Mouse (Mus musculus): ENCODE results near the gene S100a4. TPM values are rescaled to one million over a fixed set of nuclear protein-coding genes. Genes with fewer than 3 reads are reported as not detected.
A peak's percentile ranks its signal among the peaks of the same experiment; 100 is the strongest.

Gene S100a4
- polyA plus RNA-seq, 1 experiment from 2014 or later, result 1.4 TPM

GRCm38 (mm10) chr3:90600458-90601195 lies 2.9 kb upstream of the S100a4 start:
- Histone ChIP-seq H3K4me1 (peaks cover 4% of the 10 kb centered on the region; the same call in 1 of the 2 replicates), H3K27me3 (no peaks in the 10 kb centered on the region), H3K9ac (replicated peaks) (no peak overlapping the region), H3K9me3 (no peaks in the 10 kb centered on the region), H3K4me2 (replicated peaks) (no peak overlapping the region), H3K36me3 (no peaks in the 10 kb centered on the region), H3K4me3 (no peak overlapping the region), H3K27ac (replicated peaks) (no peak overlapping the region)
- no peak for ATAC-seq (ENCODE audit: low FRiP score, low read depth)
- WGBS, result 77% methylated on average over 8 of the region's 8 CpGs

- no peaks in the 10 kb centered on the region for H3K9me3 ChIP-seq
- 87% methylated on average over 11 of the region's 11 CpGs for WGBS
- no peaks in the 10 kb centered on the region for H3K36me3 ChIP-seq
- ATAC-seq (ENCODE audit: low FRiP score, low read depth), result no peak
- H3K4me2 ChIP-seq (replicated peaks), result no peak within 1 kb of the TSS
- no peak within 1 kb of the TSS for H3K4me3 ChIP-seq
- no peak within 1 kb of the TSS for H3K27ac ChIP-seq (replicated peaks)
- H3K9ac ChIP-seq (replicated peaks), result no peak within 1 kb of the TSS
- no peaks in the 10 kb centered on the region for H3K27me3 ChIP-seq
- peaks cover 4% of the 10 kb centered on the region; the same call in 1 of the 2 replicates for H3K4me1 ChIP-seq
Observed at GRCm38 (mm10) chr3:90601486-90602110, 2.0 kb upstream of the S100a4 start, which contains the start of gene Gm42674. Gm42674 (plus strand) TSS chr3:90601904.

- peaks cover 4% of the 10 kb centered on the region; the same call in 1 of the 2 replicates for H3K4me1 ChIP-seq
- H3K4me2 ChIP-seq (replicated peaks), result no peak overlapping the region
- H3K4me3 ChIP-seq, result no peak overlapping the region
- no peak overlapping the region for H3K27ac ChIP-seq (replicated peaks)
- no peaks in the 10 kb centered on the region for H3K27me3 ChIP-seq
- peak; percentile 27; the same call in 1 of the 2 replicates for ATAC-seq (ENCODE audit: low FRiP score, low read depth)
- H3K9ac ChIP-seq (replicated peaks), result no peak overlapping the region
- no peaks in the 10 kb centered on the region for H3K36me3 ChIP-seq
- WGBS, result 64% methylated on average over 4 of the region's 4 CpGs
- no peaks in the 10 kb centered on the region for H3K9me3 ChIP-seq
Observed at GRCm38 (mm10) chr3:90604416-90604815, 845 bp downstream of the S100a4 start.

GRCm38 (mm10) chr3:90605049-90605448 lies 1.5 kb downstream of the S100a4 start:
- WGBS, result 88% methylated on average over 3 of the region's 3 CpGs
- Histone ChIP-seq H3K9me3 (no peaks in the 10 kb centered on the region), H3K4me1 (peaks cover 4% of the 10 kb centered on the region; the same call in 1 of the 2 replicates), H3K36me3 (no peaks in the 10 kb centered on the region), H3K27ac (replicated peaks) (no peak overlapping the region), H3K9ac (replicated peaks) (no peak overlapping the region), H3K4me3 (no peak overlapping the region), H3K27me3 (no peaks in the 10 kb centered on the region), H3K4me2 (replicated peaks) (no peak overlapping the region)
- no peak for ATAC-seq (ENCODE audit: low FRiP score, low read depth)

GRCm38 (mm10) chr3:90605736-90606135 lies 2.2 kb downstream of the S100a4 start:
- ATAC-seq (ENCODE audit: low FRiP score, low read depth), result no peak
- H3K27ac ChIP-seq (replicated peaks), result no peak overlapping the region
- WGBS, result 86% methylated on average over 2 of the region's 2 CpGs

GRCm38 (mm10) chr3:90606185-90606584 lies 2.6 kb downstream of the S100a4 start:
- no peak overlapping the region for H3K4me2 ChIP-seq (replicated peaks)
- no peak overlapping the region for H3K9ac ChIP-seq (replicated peaks)
- no peak for ATAC-seq (ENCODE audit: low FRiP score, low read depth)
- no peaks in the 10 kb centered on the region for H3K27me3 ChIP-seq
- peaks cover 4% of the 10 kb centered on the region; the same call in 1 of the 2 replicates for H3K4me1 ChIP-seq
- WGBS, result 84% methylated on average over 6 of the region's 6 CpGs
- H3K9me3 ChIP-seq, result no peaks in the 10 kb centered on the region
- no peak overlapping the region for H3K27ac ChIP-seq (replicated peaks)
- no peaks in the 10 kb centered on the region for H3K36me3 ChIP-seq
- no peak overlapping the region for H3K4me3 ChIP-seq

More at GRCm38 (mm10) chr3:90605736-90606135, 2.2 kb downstream of the S100a4 start:
- Histone ChIP-seq H3K9me3 (no peaks in the 10 kb centered on the region), H3K36me3 (no peaks in the 10 kb centered on the region), H3K9ac (replicated peaks) (no peak overlapping the region), H3K4me1 (peaks cover 4% of the 10 kb centered on the region; the same call in 1 of the 2 replicates), H3K4me3 (no peak overlapping the region), H3K4me2 (replicated peaks) (no peak overlapping the region), H3K27me3 (no peaks in the 10 kb centered on the region)

GRCm38 (mm10) chr3:90607361-90607760 lies 3.8 kb downstream of the S100a4 start:
- WGBS, result 81% methylated on average over 3 of the region's 3 CpGs
- H3K4me1 ChIP-seq, result peaks cover 4% of the 10 kb centered on the region; the same call in 1 of the 2 replicates
- no peaks in the 10 kb centered on the region for H3K9me3 ChIP-seq
- no peak overlapping the region for H3K27ac ChIP-seq (replicated peaks)
- ATAC-seq (ENCODE audit: low FRiP score, low read depth), result no peak
- no peak overlapping the region for H3K9ac ChIP-seq (replicated peaks)
- no peak overlapping the region for H3K4me2 ChIP-seq (replicated peaks)
- no peak overlapping the region for H3K4me3 ChIP-seq
- H3K27me3 ChIP-seq, result no peaks in the 10 kb centered on the region
- no peaks in the 10 kb centered on the region for H3K36me3 ChIP-seq

- Histone ChIP-seq H3K9ac (replicated peaks) (no peak within 1 kb of the TSS), H3K27ac (replicated peaks) (no peak within 1 kb of the TSS), H3K4me2 (replicated peaks) (no peak within 1 kb of the TSS), H3K27me3 (peaks cover 5% of the 10 kb centered on the region), H3K4me1 (peaks cover 10% of the 10 kb centered on the region; the same call in 1 of the 2 replicates), H3K36me3 (no peaks in the 10 kb centered on the region), H3K4me3 (no peak within 1 kb of the TSS), H3K9me3 (no peaks in the 10 kb centered on the region)
- no peak for ATAC-seq (ENCODE audit: low FRiP score, low read depth)
- 56% methylated on average over 3 of the region's 3 CpGs for WGBS
Observed at GRCm38 (mm10) chr3:90608223-90608622, 4.7 kb downstream of the S100a4 start, which contains the start of gene S100a5. S100a5 (plus strand) TSS chr3:90608523.

GRCm38 (mm10) chr3:90609102-90609501 lies 5.5 kb downstream of the S100a4 start:
- Histone ChIP-seq H3K27me3 (peaks cover 14% of the 10 kb centered on the region), H3K36me3 (no peaks in the 10 kb centered on the region), H3K9me3 (no peaks in the 10 kb centered on the region), H3K9ac (replicated peaks) (no peak overlapping the region), H3K27ac (replicated peaks) (no peak overlapping the region), H3K4me1 (peaks cover 12% of the 10 kb centered on the region; the same call in 1 of the 2 replicates), H3K4me3 (no peak overlapping the region), H3K4me2 (replicated peaks) (no peak overlapping the region)
- no peak for ATAC-seq (ENCODE audit: low FRiP score, low read depth)

GRCm38 (mm10) chr3:90611494-90611893 lies 7.9 kb downstream of the S100a4 start:
- Histone ChIP-seq H3K4me3 (no peak overlapping the region), H3K36me3 (no peaks in the 10 kb centered on the region), H3K4me1 (peaks cover 8% of the 10 kb centered on the region; the same call in 1 of the 2 replicates), H3K9me3 (no peaks in the 10 kb centered on the region), H3K9ac (replicated peaks) (no peak overlapping the region), H3K4me2 (replicated peaks) (no peak overlapping the region), H3K27me3 (peaks cover 20% of the 10 kb centered on the region), H3K27ac (replicated peaks) (no peak overlapping the region)
- no peak for ATAC-seq (ENCODE audit: low FRiP score, low read depth)
- 92% methylated on average over 3 of the region's 3 CpGs for WGBS

GRCm38 (mm10) chr3:90612061-90612460 lies 8.5 kb downstream of the S100a4 start:
- H3K4me1 ChIP-seq, result peaks cover 8% of the 10 kb centered on the region; the same call in 1 of the 2 replicates
- H3K9me3 ChIP-seq, result no peaks in the 10 kb centered on the region
- no peak overlapping the region for H3K4me2 ChIP-seq (replicated peaks)
- 64% methylated on average over 4 of the region's 4 CpGs for WGBS
- no peak for ATAC-seq (ENCODE audit: low FRiP score, low read depth)
- no peak overlapping the region for H3K9ac ChIP-seq (replicated peaks)
- H3K4me3 ChIP-seq, result no peak overlapping the region
- H3K27me3 ChIP-seq, result peaks cover 20% of the 10 kb centered on the region
- H3K36me3 ChIP-seq, result no peaks in the 10 kb centered on the region
- no peak overlapping the region for H3K27ac ChIP-seq (replicated peaks)

GRCm38 (mm10) chr3:90612728-90613291 lies 9.2 kb downstream of the S100a4 start, which contains the start of gene S100a6:
S100a6 (plus strand) TSS chr3:90612882.
- 0 out of 2 replicates have a peak, but pooled peaks cover 3% of the 10 kb centered on the region for H3K9me3 ChIP-seq

More at GRCm38 (mm10) chr3:90612728-90613291, 9.2 kb downstream of the S100a4 start, which contains the start of gene S100a6:
- Histone ChIP-seq H3K27me3 (peaks cover 20% of the 10 kb centered on the region), H3K36me3 (no peaks in the 10 kb centered on the region), H3K9ac (replicated peaks) (no peak within 1 kb of the TSS), H3K4me2 (replicated peaks) (peak within 1 kb of the TSS; percentile 70), H3K4me3 (peak within 1 kb of the TSS; percentile 38), H3K27ac (replicated peaks) (no peak within 1 kb of the TSS), H3K4me1 (peaks cover 8% of the 10 kb centered on the region; the same call in 1 of the 2 replicates)
- under 1% methylated on average over 23 of the region's 23 CpGs for WGBS
- peak; percentile 80 for ATAC-seq (ENCODE audit: low FRiP score, low read depth)

All from midbrain, embryonic 12.5 days (tissue).